Mouse (Mus musculus): ENCODE results near the gene Nrip1. TPM values are rescaled to one million over a fixed set of nuclear protein-coding genes. Genes with fewer than 3 reads are reported as not detected.

The Nrip1 gene
- total RNA-seq, 2 experiments from 2014 or later, result 23.4 to 27.3 TPM

DNA sequence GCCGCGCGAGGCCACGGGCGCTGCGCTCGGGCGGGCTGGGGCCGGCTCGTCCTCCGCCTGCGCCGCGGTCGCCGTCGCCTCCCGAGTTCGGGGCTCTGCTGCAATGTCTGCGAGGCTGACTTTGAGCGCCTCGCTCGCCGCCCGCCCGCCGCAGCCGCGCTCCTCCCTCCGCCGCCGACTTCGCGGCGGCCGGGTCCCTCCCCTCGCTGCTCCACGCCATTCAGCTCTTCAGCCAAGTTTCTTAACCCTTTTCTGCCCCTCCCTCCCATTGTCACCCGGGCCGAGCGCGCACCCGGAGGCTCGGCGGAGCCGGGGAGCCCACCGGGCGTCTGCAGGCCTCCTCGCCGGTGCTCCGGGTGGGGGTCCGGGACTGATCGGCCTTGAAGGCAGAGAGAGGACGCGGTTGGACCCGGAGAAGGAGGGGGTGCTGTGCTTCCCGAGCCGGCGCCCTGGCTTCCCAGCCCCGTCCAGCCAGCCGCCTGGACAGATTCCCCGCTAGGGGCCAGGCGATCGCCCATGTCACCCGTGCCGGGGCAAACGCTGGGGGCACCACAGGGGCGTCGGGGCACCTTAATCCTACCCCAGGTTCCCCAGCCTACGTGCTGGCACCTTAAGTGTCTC, 576 bp downstream of the Nrip1 start:
- intact Hi-C loops (cut with DNase I), result loop anchor here (5.0 to 10.0 kb wide), 8 partner anchors 59 to 642 kb away; partner anchors contain the start of genes Hspa13 and Usp25
- DNase-seq (ENCODE audit: low spot score), result peak; percentile 82

DNA sequence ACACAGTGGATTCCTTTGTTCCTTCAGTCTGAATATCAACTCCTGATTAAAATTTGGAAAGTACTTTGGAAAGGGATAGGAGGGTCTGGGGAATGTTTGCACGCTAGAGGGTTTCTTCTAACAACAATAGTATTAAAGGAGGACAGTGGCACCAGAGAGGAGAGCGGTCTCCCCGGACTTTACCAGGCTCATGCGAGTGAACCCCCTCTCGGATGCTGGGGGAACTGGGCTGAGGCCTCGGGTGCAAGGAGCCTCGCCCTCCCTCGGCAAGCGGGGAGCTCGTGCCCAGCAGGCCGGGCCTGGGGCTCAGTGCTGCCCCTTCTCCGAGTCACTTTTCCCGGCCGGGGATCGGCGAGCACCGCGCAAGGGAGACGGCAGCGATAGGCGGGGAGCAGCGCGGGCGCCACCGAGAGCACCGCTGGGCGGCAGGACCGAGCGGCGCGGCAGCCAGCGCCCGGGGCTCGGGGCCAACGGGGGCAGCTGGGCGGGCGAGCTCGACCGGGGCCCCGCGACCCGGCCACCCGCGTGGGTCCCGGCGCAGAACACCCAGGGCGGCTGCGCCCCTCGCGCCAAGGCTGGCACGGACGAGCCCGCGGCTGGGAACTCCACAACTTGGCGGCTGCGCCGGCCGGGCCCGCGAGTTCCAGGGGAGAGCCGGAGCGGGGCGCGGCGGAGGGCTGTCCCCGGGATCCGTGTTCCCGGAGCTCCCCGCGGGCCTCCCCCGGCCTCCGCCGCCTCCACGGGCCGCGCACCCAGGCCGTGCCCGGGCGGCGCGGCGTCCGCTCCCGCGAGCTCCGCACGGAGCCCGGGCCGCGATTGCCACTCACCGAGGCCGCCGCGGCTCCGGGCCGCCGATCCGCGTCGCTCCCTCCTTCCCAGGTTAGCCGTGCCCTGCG, 1.3 kb downstream of the Nrip1 start:
- intact Hi-C loops (cut with DNase I), result loop anchor here (5.0 to 10.0 kb wide), 8 partner anchors 60 to 643 kb away; partner anchors contain the start of genes Hspa13 and Usp25
- peak; percentile 55 for DNase-seq (ENCODE audit: low spot score)

DNA sequence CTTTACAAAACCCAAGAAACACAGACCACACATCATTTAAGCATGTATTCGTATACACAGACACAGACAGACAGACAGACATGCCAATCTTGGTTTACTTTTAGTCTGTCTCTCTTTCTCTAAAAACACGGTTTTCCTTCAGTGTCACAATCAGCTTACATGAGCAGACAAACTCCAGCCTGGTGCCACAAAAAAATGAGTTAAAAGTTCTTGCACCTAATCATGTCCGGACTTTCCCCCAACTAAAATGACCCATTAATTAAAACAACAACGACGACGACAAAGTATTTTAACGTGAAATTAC, 2.1 kb downstream of the Nrip1 start:
- intact Hi-C loops (cut with DNase I), result loop anchor here (2.0 to 10.0 kb wide), 9 partner anchors 61 to 643 kb away; partner anchors contain the start of genes Hspa13 and Usp25
- no peak for DNase-seq (ENCODE audit: low spot score)

DNA sequence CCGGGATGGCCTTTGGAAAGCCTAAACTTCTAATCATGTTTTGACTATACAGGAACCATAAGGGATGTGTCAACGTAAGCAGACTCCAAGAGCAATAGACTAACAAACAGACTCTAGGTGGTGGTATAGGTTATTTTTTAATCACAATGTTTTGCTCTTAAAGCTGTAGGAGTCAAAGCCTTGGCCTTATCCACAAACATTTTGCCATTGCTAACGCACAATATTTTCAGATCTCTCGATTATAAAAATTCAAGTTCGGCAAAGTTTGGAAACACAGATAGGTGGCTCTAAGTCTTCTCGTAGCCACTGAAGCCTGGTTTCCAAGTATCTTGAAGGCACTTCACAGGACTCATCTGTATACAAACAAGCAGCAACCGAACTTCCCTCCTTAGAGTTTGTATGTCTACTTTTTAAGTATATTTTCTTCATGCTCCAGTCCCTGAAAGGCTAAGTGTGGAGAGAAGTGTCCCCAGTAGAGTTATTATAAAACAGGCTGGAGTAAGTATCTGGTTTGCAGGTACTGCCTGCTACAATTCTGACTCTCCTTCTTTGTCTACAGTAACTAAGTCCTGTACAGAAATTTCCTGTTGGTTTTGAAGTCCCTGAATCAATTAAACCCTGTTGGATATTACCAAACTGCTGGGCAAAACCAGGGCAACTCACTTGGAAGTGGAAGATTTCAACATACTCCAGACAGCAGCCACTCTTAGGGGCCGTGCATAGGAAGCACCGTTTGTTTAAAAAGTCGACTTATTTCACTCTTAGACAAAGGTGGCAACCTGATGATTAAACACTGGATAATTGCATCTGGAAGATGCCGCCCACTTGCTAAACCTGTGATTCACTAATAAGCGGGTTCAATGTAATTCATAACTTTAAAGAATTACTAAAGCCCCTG, 2.7 kb downstream of the Nrip1 start:
- intact Hi-C loops (cut with DNase I), result loop anchor here (2.0 to 10.0 kb wide), 9 partner anchors 61 to 644 kb away; partner anchors contain the start of genes Hspa13 and Usp25
- DNase-seq (ENCODE audit: low spot score), result no peak

DNA sequence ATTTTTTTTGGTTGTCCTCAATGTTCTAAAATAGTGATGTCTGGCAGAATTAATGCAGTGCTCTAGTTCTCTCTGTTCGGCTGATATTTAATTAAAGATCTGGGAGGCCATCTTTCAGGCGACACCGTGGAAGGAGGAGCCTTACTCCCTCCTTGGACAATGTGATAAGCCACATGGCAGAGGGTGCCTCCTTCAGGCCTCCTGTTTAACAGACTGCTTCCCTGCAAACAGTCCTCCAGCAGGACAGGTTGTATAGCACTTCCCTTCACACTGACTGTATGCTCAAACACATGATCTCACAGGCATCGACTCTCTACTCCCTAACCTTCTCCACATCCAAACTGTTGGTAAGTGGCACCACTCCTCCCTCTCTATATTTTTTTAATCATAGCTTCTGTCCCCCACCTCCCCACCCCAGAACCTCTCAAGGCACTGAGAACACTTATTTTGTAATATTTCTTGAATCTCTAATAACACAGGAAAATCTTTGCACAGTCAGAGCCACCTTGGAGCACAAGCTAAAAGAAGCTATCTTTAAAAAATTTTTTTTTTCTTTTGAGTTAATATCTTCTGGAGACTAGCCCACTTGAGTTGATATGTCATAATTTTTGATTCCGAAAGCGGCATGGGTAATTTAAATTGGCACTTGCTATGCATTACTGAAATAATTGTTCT, 3.4 kb downstream of the Nrip1 start:
- intact Hi-C loops (cut with DNase I), result loop anchor here (2.0 to 10.0 kb wide), 9 partner anchors 62 to 645 kb away; partner anchors contain the start of genes Hspa13 and Usp25
- no peak for DNase-seq (ENCODE audit: low spot score)

DNA sequence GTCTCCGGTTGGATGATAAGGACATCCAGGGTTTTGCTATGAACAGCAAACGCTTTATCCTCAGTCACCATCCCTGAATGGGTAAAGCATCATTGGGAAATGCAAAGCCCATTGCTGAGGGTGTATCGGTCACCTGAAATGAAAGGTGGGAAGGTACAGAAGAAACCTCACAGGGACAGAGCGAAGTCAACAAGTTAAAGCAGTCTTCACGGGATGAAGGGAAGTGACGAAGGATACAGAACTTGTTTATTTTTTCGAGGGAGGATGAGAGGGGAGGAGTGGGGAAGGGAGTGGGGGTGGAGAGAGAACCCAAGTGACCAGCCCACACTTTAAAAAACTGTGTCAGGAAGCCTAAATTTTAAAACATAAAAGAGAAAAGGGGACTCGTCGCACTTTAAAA, 4.4 kb downstream of the Nrip1 start:
- no peak for DNase-seq (ENCODE audit: low spot score)
- intact Hi-C loops (cut with DNase I), result no loop called here

DNA sequence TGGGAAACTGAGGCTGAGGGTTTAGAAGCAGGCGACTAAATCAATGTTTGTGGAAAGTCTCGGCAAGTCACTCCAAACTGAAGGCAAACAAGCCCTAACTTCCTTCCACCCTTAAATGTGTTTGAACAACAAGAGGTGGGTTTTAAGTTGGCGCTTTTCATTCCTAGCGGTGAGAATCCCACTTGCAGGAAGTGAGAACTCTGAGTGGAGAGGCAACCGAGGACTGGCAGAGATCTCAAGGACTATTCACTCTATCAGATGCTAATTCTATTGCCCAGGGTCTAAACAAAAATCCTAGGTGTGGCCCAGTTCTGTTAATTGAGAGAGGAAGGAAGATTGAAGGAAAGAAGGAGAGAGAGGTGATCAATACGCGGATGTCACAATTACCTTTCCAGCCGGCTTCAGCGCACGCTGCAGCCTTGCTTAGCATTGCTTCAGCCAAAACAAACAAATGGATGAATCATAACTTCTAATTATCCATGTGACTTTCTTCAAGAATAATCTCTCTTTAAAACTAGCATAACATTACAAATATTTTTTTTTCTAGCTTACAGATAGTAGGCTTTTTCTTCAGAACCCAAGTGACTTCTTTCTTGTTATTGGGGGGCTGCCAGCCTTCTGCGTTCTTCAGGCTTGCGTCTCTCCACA, 6.2 kb downstream of the Nrip1 start:
- intact Hi-C loops (cut with DNase I), result no loop called here
- no peak for DNase-seq (ENCODE audit: low spot score)

DNA sequence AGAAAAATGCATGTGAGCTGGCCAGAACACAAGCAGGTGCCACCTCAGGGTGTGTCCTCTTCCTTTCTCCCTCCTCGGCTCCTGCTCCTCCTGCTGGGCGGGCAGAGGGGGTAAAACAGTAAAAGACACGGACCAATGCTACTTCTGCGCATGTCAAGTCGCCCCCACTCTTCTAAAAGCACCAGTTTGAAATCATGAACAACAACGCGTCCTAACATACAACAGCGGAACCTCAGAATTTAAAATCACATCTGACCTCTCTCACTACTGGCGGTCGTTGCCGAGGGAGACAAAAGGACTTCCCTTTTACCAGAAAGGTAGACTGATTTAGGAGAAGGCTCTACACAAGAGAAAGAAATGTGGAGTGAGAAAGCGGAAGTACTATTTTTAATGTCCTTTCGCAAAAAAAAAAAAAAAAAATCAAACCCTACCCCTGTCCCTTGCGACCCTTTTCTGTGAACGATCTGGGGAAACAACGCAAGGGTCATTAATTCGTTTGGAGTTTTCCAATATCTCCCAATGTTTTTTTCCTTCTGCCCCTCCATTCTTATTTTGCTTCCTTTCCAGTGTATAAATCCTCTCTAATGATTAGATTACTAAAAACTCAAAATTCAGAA, 7.7 kb downstream of the Nrip1 start:
- intact Hi-C loops (cut with DNase I), result no loop called here
- no peak for DNase-seq (ENCODE audit: low spot score)

DNA sequence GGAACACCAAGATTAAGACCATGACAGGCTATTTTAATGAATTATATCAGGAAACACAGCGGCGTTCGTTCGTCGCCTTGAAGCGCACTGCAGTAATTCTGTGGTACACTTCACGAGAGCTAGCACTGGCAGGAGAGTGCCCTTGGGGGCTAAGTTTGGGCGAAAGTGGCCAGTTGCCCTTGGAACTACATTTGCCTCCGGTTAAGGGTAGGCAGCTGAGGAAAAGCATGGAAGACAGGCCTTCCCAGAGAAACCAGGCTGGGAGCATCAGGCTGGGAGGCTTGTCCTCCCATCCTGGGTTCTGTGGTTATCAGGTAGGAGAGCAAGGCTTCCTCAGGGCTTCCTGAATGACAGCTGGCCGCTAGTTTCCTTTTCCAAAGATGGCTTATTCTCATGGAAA, 8.4 kb downstream of the Nrip1 start:
- intact Hi-C loops (cut with DNase I), result no loop called here
- DNase-seq (ENCODE audit: low spot score), result no peak

DNA sequence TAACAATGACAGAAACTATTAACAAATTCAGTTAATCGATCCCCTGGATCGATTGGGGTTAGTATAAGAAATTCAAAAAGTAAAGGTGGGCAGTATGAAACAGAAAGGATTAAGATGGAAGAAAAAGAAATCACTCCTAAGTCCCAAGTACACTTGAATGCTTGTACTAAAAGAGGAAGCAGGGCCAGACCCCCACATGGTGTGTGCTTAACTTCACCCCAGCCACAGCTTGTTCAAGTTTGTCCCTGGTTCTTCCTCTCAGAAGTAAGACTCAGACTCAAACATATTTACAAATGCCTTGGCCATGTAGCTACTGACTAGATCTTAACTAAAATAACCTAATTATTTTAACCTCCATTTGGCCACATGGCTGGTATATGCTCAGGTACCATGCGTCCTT, 10.0 kb downstream of the Nrip1 start:
- no peak for DNase-seq (ENCODE audit: low spot score)
- intact Hi-C loops (cut with DNase I), result no loop called here

DNA sequence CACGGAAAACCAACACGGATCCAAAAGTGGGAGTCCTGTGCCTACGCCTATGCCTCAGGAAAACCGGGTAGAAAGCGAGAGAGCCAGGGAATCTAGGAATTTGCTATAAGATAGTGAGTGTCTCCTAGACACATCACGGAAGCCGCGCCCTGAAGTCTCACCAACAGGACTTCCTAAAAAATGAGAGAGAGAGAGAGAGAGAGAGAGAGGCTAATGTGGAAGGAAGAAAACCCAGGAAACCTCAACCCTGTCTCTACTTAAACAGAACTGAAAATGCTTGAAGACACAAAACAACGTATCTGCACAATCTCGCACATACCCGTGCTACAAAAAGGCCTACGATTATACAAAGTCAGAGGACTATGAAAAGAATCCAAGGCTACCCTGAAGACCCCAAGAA, 10.6 kb downstream of the Nrip1 start:
- intact Hi-C loops (cut with DNase I), result no loop called here
- no peak for DNase-seq (ENCODE audit: low spot score)

DNA sequence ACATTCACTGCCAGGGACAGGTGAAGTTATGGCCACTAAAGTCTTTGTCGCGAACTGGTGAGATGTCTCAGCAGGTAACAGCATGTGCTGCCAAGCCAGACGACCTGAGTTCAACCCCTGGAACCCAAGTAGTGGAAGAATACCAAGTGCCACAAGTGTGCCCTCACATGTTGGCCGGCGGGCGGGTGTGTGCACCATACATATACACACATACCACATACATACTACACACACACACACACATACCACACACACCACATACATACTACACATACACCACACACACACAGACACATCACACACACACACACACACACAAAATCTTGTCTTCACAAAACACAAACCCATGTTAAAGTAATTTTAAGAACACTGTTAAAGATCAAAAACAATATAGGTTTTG, 13.2 kb downstream of the Nrip1 start:
- DNase-seq (ENCODE audit: low spot score), result no peak
- intact Hi-C loops (cut with DNase I), result no loop called here

DNA sequence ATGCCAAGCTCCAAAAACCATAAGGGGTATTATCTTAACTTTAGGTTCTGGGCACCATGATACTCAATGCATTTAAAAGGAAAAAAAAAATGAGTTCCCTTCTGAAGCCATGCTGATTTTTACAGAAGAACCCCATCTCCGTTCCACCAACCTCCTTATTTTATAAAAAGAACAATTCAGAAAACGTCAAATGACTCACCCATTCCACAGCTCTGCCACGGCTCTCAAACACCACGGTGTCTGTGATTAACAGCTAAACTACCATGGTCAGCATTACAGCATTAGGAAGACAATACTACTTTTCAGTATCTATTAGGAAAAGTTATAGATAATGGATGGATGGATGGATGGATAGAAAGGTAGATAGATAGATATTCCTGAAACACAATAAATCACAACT, 14.9 kb downstream of the Nrip1 start:
- DNase-seq (ENCODE audit: low spot score), result no peak
- intact Hi-C loops (cut with DNase I), result no loop called here

DNA sequence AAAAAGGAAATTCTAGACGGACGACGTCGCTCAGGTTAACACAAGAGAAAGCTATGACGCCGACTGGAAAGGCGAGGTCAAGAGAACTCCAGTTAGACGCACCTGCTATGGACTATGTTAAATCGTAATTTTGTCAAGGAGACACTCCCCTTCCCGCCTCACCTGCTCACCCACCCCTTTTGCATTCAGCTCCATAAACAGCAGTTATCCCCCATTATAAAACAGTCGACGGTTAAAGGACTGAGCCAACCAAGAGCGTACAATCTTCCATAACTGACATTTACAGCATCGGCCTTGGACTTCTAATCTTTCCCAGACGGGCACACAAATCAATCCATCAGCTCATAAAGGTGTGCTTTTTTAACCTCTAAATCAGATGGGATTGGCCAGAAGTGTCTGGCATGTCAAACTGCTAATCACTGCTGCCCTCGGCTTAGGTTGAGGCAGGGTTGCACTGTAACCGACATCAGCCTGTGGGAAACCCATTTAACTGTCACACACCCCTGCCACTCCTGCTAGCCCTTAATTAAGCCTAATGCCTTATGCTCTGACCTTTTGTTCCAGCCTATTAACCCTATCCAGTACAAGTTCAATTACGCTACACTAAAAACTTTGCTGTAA, 15.4 kb downstream of the Nrip1 start:
- intact Hi-C loops (cut with DNase I), result no loop called here
- DNase-seq (ENCODE audit: low spot score), result no peak

DNA sequence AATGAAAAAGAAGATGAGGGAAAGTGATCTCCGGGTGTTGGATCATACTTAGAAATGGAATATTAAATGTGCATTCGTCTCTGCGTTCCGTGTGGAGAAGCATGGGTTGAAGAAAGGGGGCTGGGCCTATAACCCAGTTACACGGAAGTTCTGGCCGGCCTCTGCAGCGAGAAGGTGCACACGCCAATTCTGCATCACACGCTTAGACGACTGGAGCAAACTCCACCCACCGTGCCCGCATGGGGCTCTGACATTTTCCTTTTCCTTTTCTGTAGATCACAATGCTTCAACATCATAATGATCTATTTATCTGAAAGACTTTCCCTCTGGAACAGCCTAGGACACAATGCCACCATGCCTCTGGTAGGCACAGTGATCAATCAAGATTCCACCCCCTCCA, 16.5 kb downstream of the Nrip1 start:
- intact Hi-C loops (cut with DNase I), result no loop called here
- no peak for DNase-seq (ENCODE audit: low spot score)

DNA sequence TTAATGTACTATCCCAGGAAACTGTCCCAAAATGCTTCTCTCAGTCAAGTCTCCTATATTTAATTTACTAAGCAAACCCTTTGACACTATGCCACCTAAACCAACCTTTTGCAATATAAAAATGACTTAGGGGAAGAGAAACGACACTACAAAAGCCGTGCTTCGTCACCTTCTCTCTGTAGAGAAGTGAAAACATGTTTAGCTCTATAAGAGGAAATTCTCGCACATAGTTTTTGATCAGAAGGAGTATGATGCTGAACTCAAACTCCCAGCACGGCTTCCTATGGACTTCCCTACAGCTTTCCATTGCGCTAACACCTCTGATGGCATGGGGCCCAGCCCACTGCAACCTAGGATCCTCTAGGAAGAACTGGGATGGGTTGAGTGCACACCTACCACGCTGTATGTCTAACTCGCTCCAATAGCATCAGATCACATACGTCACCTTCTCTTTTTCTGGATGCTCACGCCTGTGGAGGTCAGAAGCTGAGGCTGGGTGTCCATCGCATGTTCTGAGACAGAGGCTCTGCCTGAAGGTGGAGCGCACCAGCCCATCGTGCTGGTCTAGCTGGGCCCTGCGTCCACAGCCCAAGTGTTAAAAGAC, 17.6 kb downstream of the Nrip1 start:
- no peak for DNase-seq (ENCODE audit: low spot score)
- intact Hi-C loops (cut with DNase I), result no loop called here

DNA sequence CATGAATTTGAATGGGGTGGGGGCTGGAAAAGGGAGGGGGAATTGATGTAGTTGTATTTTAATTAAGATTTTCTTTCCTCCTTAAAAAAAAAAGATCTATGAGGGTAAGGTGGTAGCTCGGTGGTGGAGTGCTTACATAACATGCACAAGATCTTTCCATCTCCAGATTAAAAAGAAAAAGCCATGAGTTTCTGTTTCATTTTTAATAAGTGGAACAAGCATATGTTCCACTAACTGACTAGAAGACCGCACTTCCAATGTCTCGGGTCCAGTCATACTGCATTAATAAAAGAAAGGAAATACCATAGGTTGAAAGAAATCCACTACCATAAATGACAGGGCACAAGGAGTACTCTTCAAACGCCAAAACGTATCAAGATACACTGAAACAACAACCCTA, 18.4 kb downstream of the Nrip1 start:
- intact Hi-C loops (cut with DNase I), result no loop called here
- no peak for DNase-seq (ENCODE audit: low spot score)

DNA sequence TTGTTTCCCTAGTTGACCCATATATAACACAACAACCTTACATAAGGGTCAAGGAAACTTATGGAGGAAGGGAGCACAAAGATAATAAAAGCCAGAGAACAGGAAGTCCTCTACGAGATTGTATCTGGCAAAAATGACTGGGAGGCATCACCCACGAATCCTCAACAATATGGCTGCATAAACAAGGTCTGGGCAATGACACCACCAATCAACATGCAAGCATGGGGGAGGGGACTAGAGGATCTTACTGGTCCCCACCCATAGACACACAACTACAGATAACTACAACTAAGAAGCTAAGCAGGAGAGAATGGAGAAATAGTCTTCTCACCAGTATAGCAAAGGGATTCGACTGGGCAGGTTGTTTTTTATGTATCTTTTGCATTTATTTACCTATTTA, 18.8 kb downstream of the Nrip1 start:
- DNase-seq (ENCODE audit: low spot score), result no peak
- intact Hi-C loops (cut with DNase I), result no loop called here

Measured in heart, postnatal 25 days (tissue).